Mouse (Mus musculus): ENCODE measurements at regions not wholly inside any gene's neighbourhood (a gene's known extent, or its start where the extent isn't known, plus 50 kb on each side); places are given as distances from the start of the nearest gene placed in this dataset.

GRCm38 (mm10) chr9:79439233-79439960 lies 279.2 kb downstream of the Col12a1 start:
- TF ChIP-seq CTCF (IDR thresholded peaks at IDR 0.05; ENCODE audit: borderline replicate concordance, insufficient read depth, low read length), result no peak
- TF ChIP-seq POLR2A (IDR thresholded peaks at IDR 0.05; ENCODE audit: low read depth, low read length), result no peak

Data from embryonic fibroblast, embryonic 13.5 days (primary cell).